Mouse (Mus musculus) T-cell, adult 2 months (primary cell): ENCODE measurements at regions not wholly inside any gene's neighbourhood (a gene's known extent, or its start where the extent isn't known, plus 50 kb on each side); places are given as distances from the start of the nearest gene placed in this dataset.

ENCODE experiments used
- DNase-seq: peaks from one replicate; pipeline ENCODE4 v3.0.0; 2022; ENCODE audit warnings: low spot score

DNA sequence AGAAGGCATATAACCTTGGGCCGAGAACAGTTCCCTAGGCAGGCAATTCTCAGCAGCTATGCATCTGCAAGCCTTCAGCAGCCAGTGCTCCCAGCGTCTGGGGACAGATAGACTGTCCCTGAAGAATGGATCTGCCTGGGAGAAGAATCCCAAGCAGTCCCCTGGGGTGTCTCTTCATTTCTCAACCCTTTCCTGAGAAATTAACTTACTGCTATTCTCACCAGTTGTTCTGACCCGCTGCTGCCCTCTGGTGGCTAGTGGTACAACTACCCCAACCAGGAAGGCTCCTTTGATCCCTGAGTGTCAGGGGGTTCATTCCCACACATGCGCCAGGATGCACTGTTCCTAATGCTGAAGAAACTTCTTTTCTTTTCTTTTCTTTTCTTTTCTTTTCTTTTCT, 323.7 kb downstream of the Gm45692 start:
- peak; percentile 11 for DNase-seq

DNA sequence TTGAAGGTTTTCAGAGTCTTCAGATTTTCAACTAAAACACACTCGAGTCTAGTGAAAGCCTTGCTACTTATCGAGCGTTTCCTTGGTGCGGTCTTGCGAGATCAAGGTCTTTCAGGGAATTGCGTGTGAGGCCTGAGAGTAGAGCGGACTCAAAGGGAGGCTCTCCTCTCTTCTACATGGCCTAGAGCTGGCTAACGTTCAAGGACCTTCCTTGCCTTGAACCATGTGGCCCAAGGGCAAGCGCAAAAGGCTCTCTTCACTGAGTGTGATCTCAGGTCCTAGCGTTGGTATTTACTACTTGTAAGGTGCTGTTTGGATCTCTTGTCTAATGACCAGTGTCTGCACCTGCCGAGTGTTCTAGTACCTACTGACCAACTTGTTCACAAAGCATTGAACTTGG, 324.4 kb downstream of the Gm45692 start:
- no peak for DNase-seq

DNA sequence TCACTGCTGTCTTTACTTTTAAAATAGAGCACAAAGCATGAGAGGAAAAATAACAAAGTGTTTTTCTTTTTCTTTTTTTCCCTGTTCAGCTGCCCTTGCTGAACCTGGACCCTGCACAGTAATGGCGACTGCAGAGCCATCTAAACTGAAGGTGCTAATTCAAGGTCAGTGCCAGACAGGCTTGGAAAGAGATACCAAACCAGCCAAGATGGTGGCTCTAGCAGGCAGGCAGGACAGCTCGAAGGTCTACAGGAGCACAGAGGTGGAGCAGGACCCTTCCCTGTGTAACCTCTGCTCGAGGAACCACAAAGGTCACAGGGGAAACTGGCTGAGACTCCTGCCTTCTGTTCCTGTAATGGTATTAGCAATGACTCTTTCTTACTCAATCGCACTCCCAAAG, 326.7 kb downstream of the Gm45692 start:
- no peak for DNase-seq

DNA sequence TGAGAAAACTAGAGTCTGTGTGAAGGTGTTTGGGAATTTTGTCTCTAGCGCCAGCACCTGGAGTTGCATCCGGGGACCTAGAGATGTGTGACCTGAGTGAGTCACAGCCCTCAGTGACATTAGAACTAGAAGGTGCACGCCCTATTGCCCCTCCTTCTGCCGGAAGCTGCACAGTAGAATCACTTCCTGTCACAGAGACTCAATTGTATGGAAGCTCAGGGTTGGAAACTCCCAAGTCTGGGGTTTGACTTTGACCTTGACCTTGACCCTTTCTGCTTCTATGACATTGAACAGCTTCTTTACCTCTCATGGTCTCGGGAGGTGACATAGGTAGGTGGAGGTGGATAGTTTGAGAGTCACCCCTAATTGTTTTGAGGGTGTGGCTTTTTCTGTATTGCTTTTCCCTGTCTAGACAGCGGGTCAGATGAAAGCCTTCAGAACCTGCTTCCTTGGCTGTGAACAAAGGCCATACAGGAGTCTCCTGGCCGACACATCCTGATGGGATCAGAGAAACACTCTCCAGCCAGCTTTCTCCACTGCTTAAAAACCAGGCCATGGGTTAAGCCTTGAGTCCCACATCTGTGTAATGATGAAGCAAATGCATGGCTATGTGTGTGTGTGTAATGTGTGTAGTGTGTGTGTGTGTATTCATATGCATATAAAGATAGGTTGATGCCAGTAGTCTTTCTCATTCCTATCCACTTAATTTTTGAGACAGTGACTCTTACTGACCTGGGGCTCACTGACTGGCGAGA, 328.7 kb downstream of the Gm45692 start:
- DNase-seq: no peak

DNA sequence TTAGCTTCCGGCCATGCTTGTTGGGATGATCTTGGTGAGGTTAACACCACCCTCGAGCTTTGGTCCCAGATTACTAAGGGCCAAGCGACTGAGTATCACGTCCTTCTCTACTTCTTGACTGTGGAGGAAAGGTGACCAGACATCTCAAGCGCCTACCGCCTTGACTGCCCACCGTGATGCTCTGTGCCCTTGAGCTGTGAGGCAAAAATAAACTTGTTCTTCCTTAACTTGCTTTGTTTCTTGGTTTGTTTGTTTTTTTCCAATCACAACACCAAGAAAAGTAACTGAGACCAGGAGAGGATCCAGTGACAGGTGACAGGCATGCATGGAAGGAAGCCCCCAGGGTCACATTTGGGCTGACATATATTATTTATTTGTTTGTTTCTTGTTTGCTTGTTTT, 330.0 kb downstream of the Gm45692 start:
- DNase-seq: no peak

DNA sequence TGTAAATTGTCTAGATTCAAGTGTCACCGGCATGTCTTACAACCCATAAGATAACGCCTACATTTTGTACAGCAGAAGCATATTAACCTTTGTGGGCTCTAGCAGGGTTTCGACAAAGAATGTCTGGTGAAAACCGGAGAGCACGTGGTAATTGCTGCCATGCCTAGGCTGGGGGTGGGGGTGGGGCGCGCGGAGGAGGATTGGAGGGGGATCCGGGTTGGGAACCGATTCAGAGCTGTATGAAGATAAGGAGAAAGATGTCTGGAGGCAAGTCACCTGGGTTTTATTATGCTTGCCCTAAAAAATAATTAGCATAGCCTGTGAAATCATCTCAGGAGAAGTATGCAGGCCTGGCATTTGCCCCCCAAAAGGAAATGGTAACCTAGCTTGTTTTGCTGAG, 331.2 kb downstream of the Gm45692 start:
- DNase-seq: no peak

DNA sequence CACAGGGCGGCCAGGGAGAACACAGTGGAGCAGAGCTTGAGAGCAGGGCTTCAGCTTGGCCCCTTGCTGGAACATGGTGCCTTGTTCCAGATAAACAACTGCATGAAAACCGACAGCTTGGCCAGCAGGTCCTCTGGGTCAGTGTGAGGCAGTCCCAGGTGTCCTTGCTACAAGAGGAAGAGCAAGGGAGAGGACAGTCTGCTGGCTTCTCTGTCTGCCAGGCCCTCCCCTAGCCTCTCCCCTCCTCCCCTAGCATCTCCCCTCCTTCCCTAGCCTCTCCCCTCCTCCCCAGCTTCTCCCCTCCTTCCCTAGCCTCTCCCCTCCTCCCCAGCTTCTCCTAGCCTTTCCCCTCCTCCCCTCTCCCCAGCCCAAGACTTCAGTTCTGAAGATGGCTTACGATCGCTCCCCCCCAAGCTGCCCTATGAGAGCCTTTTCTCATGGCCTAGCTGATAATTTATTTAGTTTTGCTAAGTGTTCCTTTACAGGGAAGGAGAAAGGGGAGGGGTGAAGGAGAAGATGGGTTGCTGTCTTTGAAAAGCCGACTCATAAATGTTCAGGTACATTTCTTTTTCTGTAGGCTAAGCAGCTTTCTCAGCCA, 333.7 kb downstream of the Gm45692 start:
- DNase-seq: no peak

DNA sequence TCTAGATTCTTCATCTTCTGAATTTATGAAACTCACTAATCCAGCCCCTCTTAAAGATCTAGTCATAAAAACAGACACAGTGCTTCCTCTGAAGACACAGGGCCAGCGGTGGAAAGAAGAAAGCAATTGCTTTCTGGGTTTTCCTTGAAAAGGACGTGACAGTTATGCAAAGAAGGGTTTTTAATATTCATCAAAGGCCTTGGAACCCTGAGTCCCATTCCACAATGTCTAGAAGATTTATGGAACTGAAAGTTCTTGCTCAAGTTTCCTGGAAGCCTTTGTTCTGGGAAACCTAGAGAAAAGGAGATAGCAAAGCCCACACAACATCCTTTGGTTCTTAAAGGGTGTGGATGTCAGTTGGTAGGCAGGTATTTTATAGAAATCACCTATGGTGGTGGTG, 346.0 kb downstream of the Gm45692 start:
- no peak for DNase-seq

DNA sequence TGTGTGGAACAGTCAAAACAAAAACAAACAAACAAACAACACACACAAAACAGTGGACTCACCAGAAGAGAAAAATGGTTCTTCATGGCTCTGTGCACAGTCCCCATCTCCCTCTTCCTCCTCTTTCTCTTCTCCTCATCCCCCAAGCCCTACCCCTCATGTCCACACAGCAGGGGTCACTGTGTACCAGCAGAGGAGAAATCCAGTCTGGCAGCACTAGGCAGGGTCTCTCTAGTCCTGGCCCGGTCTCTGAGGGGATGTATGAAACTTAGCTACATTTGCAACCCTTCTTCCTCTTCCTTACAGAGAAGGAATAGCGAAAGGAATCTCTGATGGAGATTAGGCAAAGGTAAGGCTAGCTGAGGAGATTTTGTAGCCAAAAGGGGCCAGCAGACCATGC, 349.1 kb downstream of the Gm45692 start:
- no peak for DNase-seq

DNA sequence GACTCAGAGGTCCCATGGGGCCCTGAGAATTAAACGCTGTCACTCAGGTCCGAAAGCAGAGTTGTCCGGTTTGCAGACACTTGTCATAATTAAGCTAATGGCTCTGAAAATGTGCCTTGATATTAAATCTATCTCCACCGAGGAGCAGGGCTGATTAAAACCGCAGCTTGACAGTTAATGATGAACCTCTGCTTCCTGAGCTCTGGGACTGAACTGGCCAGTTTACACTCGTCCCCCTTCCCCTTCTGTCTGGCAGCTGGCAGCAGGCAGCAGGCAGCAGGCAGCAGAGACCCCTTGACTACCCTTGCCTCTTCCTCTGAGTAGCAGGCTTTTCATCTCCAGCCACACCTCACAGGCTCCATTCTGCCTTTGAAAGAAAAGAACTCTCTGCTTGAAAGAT, 350.4 kb downstream of the Gm45692 start:
- DNase-seq: no peak

DNA sequence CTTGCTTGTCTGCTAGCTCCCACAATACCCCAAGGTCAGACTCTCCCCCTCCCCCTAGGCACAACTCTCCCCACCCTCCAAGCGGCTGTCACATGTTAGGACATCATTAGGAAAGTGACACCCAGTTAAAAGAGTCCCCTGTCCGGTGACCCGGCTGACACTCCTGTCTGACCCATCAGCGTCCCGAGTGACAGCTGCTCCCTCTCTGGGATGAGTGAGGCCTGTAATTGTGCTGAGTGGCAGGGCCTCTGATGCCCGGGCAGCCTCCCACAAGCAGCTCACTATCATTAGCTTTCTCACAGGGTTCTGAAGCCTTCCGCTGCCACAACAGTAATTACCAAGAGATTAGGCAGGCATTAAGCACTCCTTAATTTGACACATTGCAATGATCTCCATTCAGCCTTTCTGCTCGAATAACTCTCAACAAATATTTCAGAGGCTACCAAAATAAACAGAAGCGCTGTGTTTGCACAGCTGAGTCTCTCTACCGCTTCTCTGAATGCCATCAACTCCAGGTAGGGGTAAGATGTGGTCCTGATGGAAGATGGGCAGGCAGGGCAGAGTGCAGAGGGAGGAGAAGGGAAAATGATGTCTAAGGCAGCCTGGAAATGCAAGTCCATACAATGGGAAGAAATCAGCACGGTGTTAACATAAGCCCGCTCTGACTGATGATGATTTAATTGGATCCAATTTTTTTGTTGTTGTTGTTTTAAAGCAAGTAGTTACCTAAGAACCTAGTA, 352.6 kb downstream of the Gm45692 start:
- DNase-seq: no peak

DNA sequence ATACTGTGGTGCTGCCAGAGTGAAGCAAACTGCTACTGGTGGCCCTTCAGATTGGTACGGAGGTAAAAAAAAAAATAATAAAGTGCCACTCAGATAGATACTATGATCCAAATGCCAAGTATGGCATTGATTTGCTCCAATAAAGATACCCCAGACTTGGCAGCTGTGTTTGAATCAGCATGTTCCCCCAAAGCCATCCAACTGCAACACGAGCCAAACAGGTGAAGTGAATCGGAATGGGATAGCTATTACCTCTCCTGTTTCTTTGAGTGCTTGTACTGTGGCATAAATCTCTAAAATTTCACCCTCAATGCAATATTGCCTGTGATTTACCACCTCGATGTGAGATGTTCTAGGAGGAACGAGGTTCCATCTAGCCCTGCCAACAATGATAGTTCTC, 365.4 kb downstream of the Gm45692 start:
- DNase-seq: no peak

DNA sequence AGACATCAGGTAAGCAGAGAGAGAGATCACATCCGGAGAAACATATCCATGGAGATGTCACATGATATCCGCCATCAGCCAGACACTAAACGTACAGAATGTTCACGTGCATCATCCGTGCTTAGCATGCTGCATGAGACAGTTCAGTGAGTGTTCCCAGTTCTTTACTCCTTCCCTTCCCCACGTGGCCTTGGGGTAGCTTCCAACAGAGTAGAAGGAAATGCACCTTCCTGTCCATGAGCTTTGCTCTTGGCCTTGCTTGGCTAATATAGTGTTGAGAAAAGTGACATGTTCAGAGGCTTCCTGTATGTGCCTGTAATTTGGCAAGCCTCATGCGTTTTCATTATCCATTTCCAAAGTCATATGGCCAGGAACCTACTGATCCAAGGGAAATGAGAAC, 368.5 kb downstream of the Gm45692 start:
- DNase-seq: no peak

DNA sequence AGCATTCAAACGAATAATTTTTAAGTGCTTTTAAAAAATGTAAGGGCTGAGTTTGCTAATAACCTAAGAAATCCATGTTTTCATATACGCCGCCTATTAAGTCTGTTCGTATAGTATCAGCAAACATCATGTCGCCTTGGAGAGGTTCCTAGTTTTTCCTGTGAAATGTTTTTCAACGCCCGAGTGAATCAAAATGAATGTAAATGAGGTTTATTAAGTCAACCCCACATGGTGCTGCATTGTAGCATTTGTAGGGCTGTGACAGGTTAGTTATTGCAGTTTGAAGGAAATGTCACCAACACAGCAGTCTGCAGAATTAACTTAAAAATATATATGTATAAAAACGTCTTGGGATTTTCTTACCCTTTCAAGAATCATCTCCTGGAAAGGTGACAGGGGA, 369.3 kb downstream of the Gm45692 start:
- no peak for DNase-seq

DNA sequence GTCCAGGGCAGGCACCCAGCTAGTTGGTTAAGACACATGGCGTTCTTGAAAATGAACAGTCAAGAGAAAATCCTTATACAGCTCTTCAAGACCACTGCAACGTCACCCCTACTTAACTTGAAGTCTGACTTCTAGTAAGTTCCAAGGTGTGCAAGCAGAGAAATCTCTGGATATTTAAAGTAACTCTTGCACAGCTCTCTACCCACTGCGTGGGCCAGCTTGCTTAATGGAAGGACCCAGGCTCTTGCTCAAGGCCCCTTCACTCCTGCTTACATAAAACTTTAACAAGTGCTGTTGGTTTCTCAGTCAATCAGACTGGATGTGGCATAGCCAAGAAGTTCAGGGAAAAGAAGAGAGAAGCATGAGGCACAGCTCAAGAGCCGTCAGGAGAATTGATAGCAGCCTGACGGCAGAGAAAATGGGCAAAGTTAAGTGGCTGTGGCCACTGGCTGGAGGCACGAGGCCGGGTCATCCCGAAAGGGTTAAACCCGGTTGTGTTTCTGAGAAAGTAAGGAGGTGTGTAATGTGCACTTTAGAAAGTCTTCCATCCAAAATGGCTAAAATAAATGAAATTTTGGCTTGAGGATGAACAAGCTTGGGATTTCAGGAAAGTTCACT, 382.0 kb downstream of the Gm45692 start:
- DNase-seq: no peak

DNA sequence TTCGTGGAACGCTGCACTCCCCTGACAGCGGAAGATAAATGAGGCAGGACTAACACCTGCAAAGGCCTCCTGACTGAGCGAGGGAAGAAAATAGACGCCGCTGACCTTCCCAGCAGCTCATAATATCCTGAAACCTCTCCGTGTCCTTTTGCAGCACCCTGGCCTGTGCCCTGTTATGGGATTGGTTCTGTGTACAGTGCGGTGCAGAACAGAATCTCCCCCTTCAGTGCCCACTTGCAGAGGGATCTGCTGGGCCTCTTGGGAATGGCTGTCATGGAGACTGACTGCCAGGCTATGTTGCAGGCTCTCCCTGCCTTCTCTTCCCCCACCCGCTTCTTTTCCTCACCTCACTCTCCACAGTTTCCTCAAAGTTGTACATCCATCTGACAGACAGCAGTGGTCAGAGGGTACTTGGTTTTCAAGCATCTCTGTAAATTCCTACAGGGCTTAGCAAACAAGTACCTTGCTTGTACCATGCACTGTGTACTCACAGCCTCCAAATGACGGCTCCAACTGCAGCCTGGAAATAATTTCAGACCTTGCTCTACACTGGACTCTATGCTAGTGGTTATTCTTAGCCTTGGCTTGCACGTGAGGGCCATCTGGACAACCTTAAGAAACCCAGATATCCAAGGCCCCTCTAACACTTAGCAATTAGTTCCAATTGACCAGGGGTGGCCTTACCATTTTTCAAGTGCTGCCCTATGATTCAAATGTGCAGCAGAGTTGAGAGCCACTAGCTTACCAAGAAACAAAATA, 382.7 kb downstream of the Gm45692 start:
- no peak for DNase-seq

DNA sequence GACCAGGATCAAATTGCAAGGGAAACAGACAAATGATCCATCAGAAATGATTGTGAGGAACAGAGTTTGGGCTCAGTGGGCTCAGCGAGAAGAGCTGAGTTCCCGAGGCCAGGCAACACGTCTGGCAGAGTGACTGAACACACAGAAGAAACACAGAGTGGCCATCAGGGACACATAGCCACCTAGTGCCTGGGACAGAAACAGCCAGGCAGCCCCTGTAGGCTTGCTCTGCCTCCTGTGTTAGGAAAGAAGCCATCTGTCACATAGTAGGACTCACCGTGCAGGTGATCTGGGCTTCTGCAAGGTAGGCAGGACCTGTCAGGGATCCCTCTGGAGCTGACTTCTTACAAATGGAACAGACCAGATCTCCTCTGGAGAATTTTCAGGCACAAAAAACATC, 383.4 kb downstream of the Gm45692 start:
- DNase-seq: no peak

DNA sequence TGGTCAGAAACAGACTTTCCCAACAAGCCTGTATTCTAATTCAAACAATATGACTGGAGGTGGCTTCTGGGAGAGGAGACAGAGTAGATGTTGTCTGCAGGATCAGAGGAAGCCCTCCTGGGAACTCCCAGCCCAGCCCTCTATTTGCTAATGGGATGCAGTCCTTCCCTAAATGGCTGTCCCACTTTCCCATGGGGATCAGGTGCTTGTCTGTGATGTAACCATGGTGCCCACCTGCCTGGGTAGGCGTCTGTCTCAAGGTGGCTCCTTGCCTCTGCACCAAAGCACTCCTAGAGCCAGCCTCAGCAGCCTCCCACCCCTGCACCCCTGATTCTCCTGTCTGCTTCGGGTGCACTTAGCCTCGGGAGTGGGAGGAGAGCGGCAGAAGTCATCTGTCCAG, 384.6 kb downstream of the Gm45692 start:
- no peak for DNase-seq

DNA sequence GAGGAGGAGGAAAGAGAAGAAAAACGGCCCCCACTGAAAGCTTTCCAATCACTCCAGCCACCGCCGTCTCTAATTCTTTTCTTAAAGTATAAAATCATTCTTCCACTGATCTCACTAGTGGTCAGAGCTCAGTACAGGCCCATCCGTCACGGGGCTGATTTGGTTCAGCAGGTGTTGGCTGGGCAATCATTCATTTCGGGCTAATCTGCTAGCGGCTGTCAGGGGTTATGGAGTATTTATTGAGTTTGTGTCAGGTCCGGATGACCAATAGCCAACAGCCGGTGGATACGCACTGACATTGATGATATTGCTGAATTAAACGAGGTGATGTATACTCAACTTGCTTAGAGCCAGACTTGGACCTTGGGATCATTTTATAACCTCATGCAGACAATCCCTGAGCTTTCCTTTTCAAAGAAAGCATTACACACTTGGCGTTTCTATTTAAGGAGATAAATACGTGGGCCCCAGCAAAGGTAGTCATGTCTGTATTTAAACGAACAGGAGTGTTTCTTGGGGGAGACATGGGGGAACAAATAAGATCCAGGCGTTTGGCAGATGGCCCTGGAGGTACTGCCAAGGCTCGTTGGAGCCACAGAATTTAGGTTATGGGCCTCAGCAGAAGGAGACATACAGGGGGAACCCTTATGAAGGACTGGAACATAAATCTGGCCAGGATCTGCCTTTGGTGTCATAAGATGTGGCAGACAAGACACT, 385.1 kb downstream of the Gm45692 start:
- DNase-seq: no peak

DNA sequence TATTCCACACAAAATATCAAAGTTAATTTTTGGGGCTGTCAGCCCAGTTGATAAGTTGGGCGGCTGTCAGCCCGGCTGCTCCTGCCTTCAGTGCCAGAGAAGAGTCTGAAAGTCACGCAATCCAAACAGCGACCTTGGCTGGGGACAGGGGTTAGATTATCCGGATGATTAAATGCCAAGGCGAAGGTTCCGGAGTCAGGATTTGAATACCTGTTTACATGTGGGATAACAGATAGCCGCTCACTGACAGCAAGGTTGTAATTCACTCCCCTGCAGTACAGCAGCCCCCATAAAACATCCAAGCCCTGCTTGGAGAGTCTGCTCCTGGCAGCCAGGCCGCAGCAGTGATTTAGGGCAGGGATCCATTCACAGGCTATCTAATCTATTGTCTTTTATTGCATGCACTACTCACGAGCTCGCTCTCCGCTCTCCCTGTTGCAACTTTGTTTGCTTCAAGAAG, 388.3 kb downstream of the Gm45692 start:
- DNase-seq: no peak

DNA sequence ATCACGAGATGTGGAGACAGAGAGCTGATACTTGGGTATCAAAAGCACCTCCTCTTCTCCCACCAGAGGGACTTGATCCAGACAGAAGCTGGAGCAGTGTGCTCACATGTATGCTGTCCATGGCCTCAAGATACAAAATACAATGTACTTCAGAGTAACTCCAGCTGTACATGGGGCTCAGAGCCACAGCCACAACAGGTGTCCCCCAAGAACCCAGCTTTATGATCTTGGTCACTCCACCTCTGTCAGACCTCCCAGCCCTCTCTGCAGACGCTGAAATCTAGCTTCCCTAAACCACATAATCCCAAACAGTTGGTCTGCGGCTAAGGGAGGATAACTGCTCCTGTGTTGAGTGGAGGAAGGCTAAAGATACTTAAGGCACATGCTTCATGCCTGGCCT, 389.9 kb downstream of the Gm45692 start:
- DNase-seq: no peak
